Mouse (Mus musculus) hindbrain, embryonic 16.5 days (tissue): ENCODE measurements at regions not wholly inside any gene's neighbourhood (a gene's known extent, or its start where the extent isn't known, plus 50 kb on each side); places are given as distances from the start of the nearest gene placed in this dataset.

Experiments
- ATAC-seq: fragments of 200-750 bp; cut with Nextera tagmentation; 2 replicates; pipeline ENCODE4 v1.8.0; 2017; ENCODE audit warnings: moderate TSS enrichment, moderate library complexity
- H3K27ac ChIP-seq: fragments of 300-500 bp; sonication (generic); 2 replicates; pipeline ENCODE4 v1.5.1; 2014; ENCODE audit warnings: low read depth, mild to moderate bottlenecking, control low read depth, low read length, moderate library complexity
- H3K27me3 ChIP-seq: fragments of 300-500 bp; sonication (generic); replicated peaks from 2 replicates; pipeline ENCODE4 v1.6.1; 2014; ENCODE audit warnings: low read length; ENCODE audit not compliant: control insufficient read depth, insufficient read depth
- H3K36me3 ChIP-seq: fragments of 300-500 bp; sonication (generic); 2 replicates; pipeline ENCODE4 v1.6.1; 2014; ENCODE audit warnings: mild to moderate bottlenecking, low read length, moderate library complexity, mixed read lengths; ENCODE audit not compliant: control insufficient read depth, insufficient read depth
- H3K4me1 ChIP-seq: fragments of 300-500 bp; sonication (generic); 2 replicates; pipeline ENCODE4 v1.6.1; 2014; ENCODE audit warnings: low read depth, low read length; ENCODE audit not compliant: control insufficient read depth, insufficient read depth
- H3K4me2 ChIP-seq: fragments of 300-500 bp; sonication (generic); 2 replicates; pipeline ENCODE4 v1.6.1; 2014; ENCODE audit warnings: mild to moderate bottlenecking, low read length, control low read depth, moderate library complexity
- H3K4me3 ChIP-seq: fragments of 300-500 bp; sonication (generic); 2 replicates; pipeline ENCODE4 v1.5.1; 2014; ENCODE audit warnings: mild to moderate bottlenecking, low read length, control low read depth, moderate library complexity
- H3K9ac ChIP-seq: fragments of 300-500 bp; sonication (generic); 2 replicates; pipeline ENCODE4 v1.6.1; 2014; ENCODE audit warnings: low read depth, mild to moderate bottlenecking, control low read depth, low read length, moderate library complexity
- H3K9me3 ChIP-seq: fragments of 300-500 bp; sonication (generic); 2 replicates; pipeline ENCODE4 v1.6.1; 2014; ENCODE audit warnings: mild to moderate bottlenecking, low read length, moderate library complexity; ENCODE audit not compliant: control insufficient read depth
- WGBS: fragments of 180-500 bp; shearing (Covaris S2); extraction: QIAGEN DNeasy Blood & Tissue Kit; methylation state at CpG from one replicate; pipeline ENCODE4 v1.1.7; 2014; 5-methylcytosine and 5-hydroxymethylcytosine counted together

DNA sequence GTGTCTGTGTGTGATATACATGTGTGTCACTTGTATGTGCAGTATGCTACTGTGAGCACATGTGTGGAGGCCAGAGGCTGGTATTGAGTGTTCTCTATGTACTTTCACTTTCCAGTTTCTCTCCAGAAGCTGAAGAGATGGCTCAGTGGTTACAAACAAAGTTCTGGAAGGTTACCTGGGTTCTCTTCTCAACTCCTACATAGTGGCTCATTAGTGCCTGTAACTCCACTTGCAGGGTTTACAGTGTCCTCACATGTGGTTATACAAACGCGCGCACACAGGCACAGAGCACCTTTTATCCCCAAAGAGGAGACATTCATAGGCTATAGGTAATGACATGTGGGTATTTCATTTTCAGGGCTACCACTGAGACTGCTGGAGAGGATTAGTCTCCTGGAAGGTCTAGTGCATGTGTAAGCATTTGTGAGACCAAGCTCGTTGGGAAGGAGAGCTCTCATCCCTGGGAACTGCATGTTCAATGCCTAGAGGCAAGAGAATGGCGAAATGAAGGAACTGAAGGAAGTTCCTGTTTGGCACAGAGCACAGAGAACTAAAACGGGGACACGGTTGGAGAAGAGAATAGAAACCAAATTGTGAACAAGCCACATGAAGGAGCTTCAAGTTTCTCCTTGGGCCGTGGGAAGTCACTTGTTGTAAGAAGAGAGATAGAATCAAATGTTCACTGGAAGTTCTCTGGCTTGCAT is 153.7 kb downstream of the Cog6 start:
- H3K4me1 ChIP-seq = no peaks in the 10 kb centered on the region
- H3K4me3 ChIP-seq = no peak overlapping the region
- H3K9me3 ChIP-seq = no peaks in the 10 kb centered on the region
- H3K27ac ChIP-seq = no peak overlapping the region
- H3K9ac ChIP-seq = no peak overlapping the region
- no peak overlapping the region for H3K4me2 ChIP-seq
- ATAC-seq = no peak
- H3K27me3 ChIP-seq = peaks cover 2% of the 10 kb centered on the region; the same call in 1 of the 2 replicates
- no peaks in the 10 kb centered on the region for H3K36me3 ChIP-seq
- 91% methylated on average over 8 of the region's 8 CpGs for WGBS

- peaks cover 2% of the 10 kb centered on the region; the same call in 1 of the 2 replicates for H3K27me3 ChIP-seq
- no peaks in the 10 kb centered on the region for H3K36me3 ChIP-seq
- WGBS = 85% methylated on average over 4 of the region's 4 CpGs
- no peaks in the 10 kb centered on the region for H3K4me1 ChIP-seq
- H3K9ac ChIP-seq = no peak overlapping the region
- H3K4me3 ChIP-seq = no peak overlapping the region
- H3K27ac ChIP-seq = no peak overlapping the region
- ATAC-seq = no peak
- no peak overlapping the region for H3K4me2 ChIP-seq
- no peaks in the 10 kb centered on the region for H3K9me3 ChIP-seq
These were observed 155.0 kb downstream of the Cog6 start for GRCm38 (mm10) chr3:52862026-52862425.

GRCm38 (mm10) chr3:52861538-52861937 is 155.5 kb downstream of the Cog6 start:
- Histone ChIP-seq H3K27ac (no peak overlapping the region), H3K4me2 (no peak overlapping the region), H3K4me3 (no peak overlapping the region), H3K9ac (no peak overlapping the region), H3K4me1 (no peaks in the 10 kb centered on the region), H3K9me3 (no peaks in the 10 kb centered on the region), H3K36me3 (no peaks in the 10 kb centered on the region), H3K27me3 (peaks cover 2% of the 10 kb centered on the region; the same call in 1 of the 2 replicates)
- 84% methylated on average over 13 of the region's 13 CpGs for WGBS
- no peak for ATAC-seq

DNA sequence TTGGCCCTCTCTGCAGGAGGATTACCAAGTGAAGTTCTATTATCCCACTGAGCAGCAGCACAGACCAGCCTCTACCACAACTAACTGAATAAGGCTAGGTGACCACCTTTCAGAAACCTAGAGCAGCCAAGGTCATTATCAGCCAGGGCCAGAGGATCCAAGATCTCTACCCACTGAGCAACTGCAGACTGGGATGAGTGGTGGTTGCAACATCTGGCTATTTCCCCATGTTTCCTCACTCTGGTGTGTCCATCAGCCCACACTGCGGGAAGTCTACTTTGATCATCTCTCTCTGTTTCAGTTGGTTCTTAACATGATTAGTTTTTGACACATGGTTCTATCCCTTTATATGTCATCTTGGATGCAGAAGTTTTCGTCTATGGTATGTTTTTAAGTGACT is 157.2 kb downstream of the Cog6 start:
- no peaks in the 10 kb centered on the region for H3K4me1 ChIP-seq
- no peak overlapping the region for H3K4me2 ChIP-seq
- H3K36me3 ChIP-seq = no peaks in the 10 kb centered on the region
- H3K27me3 ChIP-seq = peaks cover 2% of the 10 kb centered on the region; the same call in 1 of the 2 replicates
- H3K4me3 ChIP-seq = no peak overlapping the region
- ATAC-seq = no peak
- H3K27ac ChIP-seq = no peak overlapping the region
- no peak overlapping the region for H3K9ac ChIP-seq
- 76% methylated on average over 2 of the region's 2 CpGs for WGBS
- H3K9me3 ChIP-seq = no peaks in the 10 kb centered on the region

DNA sequence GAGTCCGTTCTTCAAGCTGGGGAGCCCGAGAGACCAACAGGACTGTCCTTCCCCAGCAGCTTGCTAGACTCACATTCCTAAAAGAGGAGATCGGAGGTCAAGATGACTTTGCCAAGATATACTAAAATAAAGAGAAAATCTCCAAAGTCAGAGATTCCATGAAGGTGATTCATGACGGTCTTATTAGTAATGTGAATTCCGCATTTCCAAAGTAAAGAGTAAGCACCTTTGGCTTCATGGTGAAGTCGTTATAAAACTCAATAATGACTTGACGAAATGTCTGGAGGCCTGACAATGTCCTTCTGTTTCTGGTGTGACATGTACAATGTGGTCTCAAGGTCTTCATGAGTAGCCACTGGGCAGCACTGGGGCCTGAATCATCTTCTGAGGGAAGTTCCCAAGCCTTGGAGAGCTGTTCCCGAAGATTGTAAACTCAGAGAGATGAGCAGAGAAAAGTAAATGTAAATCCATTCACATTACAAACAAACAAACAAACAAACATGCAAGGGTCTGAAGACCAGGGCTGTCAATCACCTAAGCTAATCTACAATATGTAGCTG is 157.7 kb downstream of the Cog6 start:
- no peak for ATAC-seq
- H3K27me3 ChIP-seq = peaks cover 2% of the 10 kb centered on the region; the same call in 1 of the 2 replicates
- H3K36me3 ChIP-seq = no peaks in the 10 kb centered on the region
- H3K4me2 ChIP-seq = no peak overlapping the region
- no peaks in the 10 kb centered on the region for H3K4me1 ChIP-seq
- no peak overlapping the region for H3K4me3 ChIP-seq
- no peak overlapping the region for H3K9ac ChIP-seq
- 93% methylated on average over 8 of the region's 8 CpGs for WGBS
- no peak overlapping the region for H3K27ac ChIP-seq
- H3K9me3 ChIP-seq = no peaks in the 10 kb centered on the region

GRCm38 (mm10) chr3:52858259-52858658 is 158.8 kb downstream of the Cog6 start:
- no peaks in the 10 kb centered on the region for H3K4me1 ChIP-seq
- 96% methylated on average over 9 of the region's 9 CpGs for WGBS
- peaks cover 2% of the 10 kb centered on the region; the same call in 1 of the 2 replicates for H3K27me3 ChIP-seq
- no peak for ATAC-seq
- no peak overlapping the region for H3K27ac ChIP-seq
- no peak overlapping the region for H3K9ac ChIP-seq
- no peaks in the 10 kb centered on the region for H3K9me3 ChIP-seq
- H3K36me3 ChIP-seq = no peaks in the 10 kb centered on the region
- H3K4me2 ChIP-seq = no peak overlapping the region
- H3K4me3 ChIP-seq = no peak overlapping the region

DNA sequence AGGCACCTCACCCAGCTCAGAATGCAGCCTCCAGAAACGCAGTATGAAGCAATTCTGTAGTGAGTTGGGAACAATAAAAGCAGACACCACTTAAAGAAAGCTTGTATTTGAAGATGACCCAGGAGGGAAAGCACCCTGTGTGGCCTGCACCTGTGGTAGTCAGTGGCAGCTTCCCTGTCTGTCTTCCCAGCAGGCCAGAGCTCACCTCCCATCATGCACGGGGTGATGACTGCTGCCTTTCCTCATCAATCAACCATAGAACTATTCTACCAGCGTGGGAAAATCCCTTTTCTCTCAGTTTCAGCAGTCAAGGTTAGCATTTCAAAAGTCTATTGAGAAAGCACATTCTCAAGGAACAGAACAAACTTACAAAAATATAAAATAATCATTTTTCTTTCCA is 160.0 kb downstream of the Cog6 start:
- H3K9me3 ChIP-seq = no peaks in the 10 kb centered on the region
- no peaks in the 10 kb centered on the region for H3K4me1 ChIP-seq
- no peak overlapping the region for H3K9ac ChIP-seq
- H3K27me3 ChIP-seq = peaks cover 2% of the 10 kb centered on the region; the same call in 1 of the 2 replicates
- 36% methylated on average over 3 of the region's 3 CpGs for WGBS
- no peaks in the 10 kb centered on the region for H3K36me3 ChIP-seq
- no peak overlapping the region for H3K4me3 ChIP-seq
- H3K4me2 ChIP-seq = no peak overlapping the region
- H3K27ac ChIP-seq = no peak overlapping the region
- no peak for ATAC-seq

- 92% methylated on average over 7 of the region's 7 CpGs for WGBS
- H3K4me3 ChIP-seq = no peak overlapping the region
- no peaks in the 10 kb centered on the region for H3K27me3 ChIP-seq
- no peaks in the 10 kb centered on the region for H3K9me3 ChIP-seq
- no peak overlapping the region for H3K27ac ChIP-seq
- no peak for ATAC-seq
- no peak overlapping the region for H3K9ac ChIP-seq
- no peak overlapping the region for H3K4me2 ChIP-seq
- H3K36me3 ChIP-seq = no peaks in the 10 kb centered on the region
- no peaks in the 10 kb centered on the region for H3K4me1 ChIP-seq
These were observed 162.5 kb downstream of the Cog6 start for GRCm38 (mm10) chr3:52854560-52854959.

DNA sequence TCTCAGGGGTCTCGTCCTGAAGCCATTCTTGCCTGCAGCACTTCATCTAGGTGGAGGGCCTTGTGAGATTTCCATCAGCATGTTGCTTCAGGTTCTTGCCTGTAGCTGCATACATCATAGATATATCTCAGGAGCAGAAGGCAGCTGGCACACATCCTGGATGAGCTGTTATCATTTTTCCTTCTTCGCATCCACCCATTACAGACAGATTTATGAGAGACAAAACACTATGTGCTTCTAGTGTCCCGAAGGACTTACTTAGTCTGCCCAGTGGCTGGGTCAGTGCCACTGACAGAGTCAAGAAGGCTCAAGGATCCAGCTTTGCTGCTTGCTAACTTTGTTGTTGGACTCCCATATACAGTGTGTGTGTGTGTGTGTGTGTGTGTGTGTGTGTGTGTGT is 163.9 kb downstream of the Cog6 start:
- Histone ChIP-seq H3K4me2 (no peak overlapping the region), H3K4me3 (no peak overlapping the region), H3K27me3 (no peaks in the 10 kb centered on the region), H3K4me1 (no peaks in the 10 kb centered on the region), H3K9ac (no peak overlapping the region), H3K27ac (no peak overlapping the region), H3K36me3 (no peaks in the 10 kb centered on the region), H3K9me3 (no peaks in the 10 kb centered on the region)
- no peak for ATAC-seq
- 81% methylated on average over 3 of the region's 3 CpGs for WGBS
